Mouse (Mus musculus) neural tube, embryonic 15.5 days (tissue): ENCODE results near the gene Ovch2. TPM values are rescaled to one million over a fixed set of nuclear protein-coding genes. Genes with fewer than 3 reads are reported as not detected.

ENCODE experiments used
- ATAC-seq: fragments of 200-750 bp; cut with Nextera tagmentation; 2 replicates; pipeline ENCODE4 v1.8.0; 2017; ENCODE audit warnings: mild to moderate bottlenecking, moderate TSS enrichment, moderate library complexity; ENCODE audit not compliant: low FRiP score
- H3K27ac ChIP-seq: fragments of 300-500 bp; sonication (generic); replicated peaks from 2 replicates; pipeline ENCODE4 v1.5.1; 2015; ENCODE audit warnings: mild to moderate bottlenecking, inconsistent platforms
- H3K27me3 ChIP-seq: fragments of 300-500 bp; sonication (generic); replicated peaks from 2 replicates; pipeline ENCODE4 v1.6.1; 2015; ENCODE audit warnings: inconsistent platforms
- H3K36me3 ChIP-seq: fragments of 300-500 bp; sonication (generic); 2 replicates; pipeline ENCODE4 v1.6.1; 2015; ENCODE audit warnings: inconsistent platforms
- H3K4me1 ChIP-seq: fragments of 300-500 bp; sonication (generic); 2 replicates; pipeline ENCODE4 v1.6.1; 2015; ENCODE audit warnings: inconsistent platforms
- H3K4me2 ChIP-seq: fragments of 300-500 bp; sonication (generic); 2 replicates; pipeline ENCODE4 v1.6.1; 2015; ENCODE audit warnings: inconsistent platforms, mild to moderate bottlenecking, moderate library complexity
- H3K4me3 ChIP-seq: fragments of 300-500 bp; sonication (generic); replicated peaks from 2 replicates; pipeline ENCODE4 v1.5.1; 2015; ENCODE audit warnings: mild to moderate bottlenecking, inconsistent platforms
- H3K9ac ChIP-seq: fragments of 300-500 bp; sonication (generic); replicated peaks from 2 replicates; pipeline ENCODE4 v1.6.1; 2015; ENCODE audit warnings: mild to moderate bottlenecking, inconsistent platforms
- H3K9me3 ChIP-seq: fragments of 300-500 bp; sonication (generic); replicated peaks from 2 replicates; pipeline ENCODE4 v1.6.1; 2016; ENCODE audit warnings: inconsistent platforms
- WGBS: fragments of 180-500 bp; shearing (Covaris S2); methylation state at CpG from one replicate; pipeline ENCODE4 v1.1.7; 2015; ENCODE audit warnings: mixed read lengths; 5-methylcytosine and 5-hydroxymethylcytosine counted together
- polyA plus RNA-seq: library from polyadenylated mRNA; unstranded; fragments of >200 nt; fragmentation: Nextera tagmentation; extraction: Ambion mirVana; gene quantifications from 2 replicates; pipeline ENCODE4 v1.2.1, GENCODE M21; 2015

Ovch2 gene
- polyA plus RNA-seq, 1 experiment from 2014 or later = not detected

GRCm38 (mm10) chr7:107770812-107771211 is 30.2 kb downstream of the Ovch2 start:
- no peak overlapping the region for H3K4me3 ChIP-seq
- no peaks in the 10 kb centered on the region for H3K27me3 ChIP-seq
- H3K9ac ChIP-seq = no peak overlapping the region
- WGBS = 55% methylated on average over 6 of the region's 6 CpGs
- no peaks in the 10 kb centered on the region for H3K36me3 ChIP-seq
- H3K9me3 ChIP-seq = no peaks in the 10 kb centered on the region
- no peak overlapping the region for H3K27ac ChIP-seq
- H3K4me2 ChIP-seq = no peak overlapping the region
- no peaks in the 10 kb centered on the region for H3K4me1 ChIP-seq
- ATAC-seq = no peak

- Histone ChIP-seq H3K36me3 (no peaks in the 10 kb centered on the region), H3K4me2 (peak within 1 kb of the TSS; percentile 63), H3K27ac (no peak within 1 kb of the TSS), H3K9ac (peak within 1 kb of the TSS; percentile 32; the same call in 1 of the 2 replicates), H3K4me3 (peak within 1 kb of the TSS; percentile 31), H3K27me3 (0 out of 2 replicates have a peak, but pooled peaks cover 3% of the 10 kb centered on the region), H3K4me1 (peaks cover 6% of the 10 kb centered on the region), H3K9me3 (no peaks in the 10 kb centered on the region)
- ATAC-seq = peak; percentile 79; the same call in 1 of the 2 replicates
- WGBS = 17% methylated on average over 23 of the region's 23 CpGs
Observed at GRCm38 (mm10) chr7:107757308-107758151, 43.5 kb downstream of the Ovch2 start, which contains the start of gene Cyb5r2. Gene Cyb5r2, minus strand, starts transcription at chr7:107758032.

GRCm38 (mm10) chr7:107756748-107757147 is 44.3 kb downstream of the Ovch2 start:
- Histone ChIP-seq H3K4me3 (no peak overlapping the region), H3K9me3 (no peaks in the 10 kb centered on the region), H3K4me2 (no peak overlapping the region), H3K9ac (no peak overlapping the region), H3K36me3 (no peaks in the 10 kb centered on the region), H3K27ac (no peak overlapping the region), H3K4me1 (peaks cover 6% of the 10 kb centered on the region), H3K27me3 (0 out of 2 replicates have a peak, but pooled peaks cover 3% of the 10 kb centered on the region)
- WGBS = 89% methylated on average over 2 of the region's 2 CpGs
- ATAC-seq = no peak

- Histone ChIP-seq H3K27me3 (0 out of 2 replicates have a peak, but pooled peaks cover 3% of the 10 kb centered on the region), H3K4me1 (peaks cover 6% of the 10 kb centered on the region), H3K36me3 (no peaks in the 10 kb centered on the region), H3K9ac (no peak overlapping the region), H3K9me3 (no peaks in the 10 kb centered on the region), H3K4me2 (no peak overlapping the region), H3K4me3 (no peak overlapping the region), H3K27ac (no peak overlapping the region)
- WGBS = 80% methylated on average over 3 of the region's 3 CpGs
- ATAC-seq = no peak
Observed at GRCm38 (mm10) chr7:107755905-107756304, 45.1 kb downstream of the Ovch2 start.

GRCm38 (mm10) chr7:107752031-107752520 is 48.9 kb downstream of the Ovch2 start:
- no peaks in the 10 kb centered on the region for H3K27me3 ChIP-seq
- H3K4me3 ChIP-seq = no peak overlapping the region
- H3K4me2 ChIP-seq = no peak overlapping the region
- H3K9ac ChIP-seq = no peak overlapping the region
- no peaks in the 10 kb centered on the region for H3K9me3 ChIP-seq
- H3K36me3 ChIP-seq = no peaks in the 10 kb centered on the region
- ATAC-seq = no peak
- H3K27ac ChIP-seq = no peak overlapping the region
- WGBS = 84% methylated on average over 10 of the region's 10 CpGs
- no peaks in the 10 kb centered on the region for H3K4me1 ChIP-seq

GRCm38 (mm10) chr7:107749721-107750120 is 51.3 kb downstream of the Ovch2 start:
- no peaks in the 10 kb centered on the region for H3K9me3 ChIP-seq
- ATAC-seq = no peak
- H3K27ac ChIP-seq = no peak overlapping the region
- H3K4me3 ChIP-seq = no peak overlapping the region
- H3K4me1 ChIP-seq = no peaks in the 10 kb centered on the region
- WGBS = 91% methylated on average over 4 of the region's 4 CpGs
- no peaks in the 10 kb centered on the region for H3K36me3 ChIP-seq
- H3K4me2 ChIP-seq = no peak overlapping the region
- H3K27me3 ChIP-seq = no peaks in the 10 kb centered on the region
- H3K9ac ChIP-seq = no peak overlapping the region

- peak; percentile 42; the same call in 1 of the 2 replicates for ATAC-seq
- Histone ChIP-seq H3K4me1 (no peaks in the 10 kb centered on the region), H3K9ac (no peak overlapping the region), H3K4me2 (no peak overlapping the region), H3K27ac (no peak overlapping the region), H3K27me3 (no peaks in the 10 kb centered on the region), H3K4me3 (no peak overlapping the region), H3K9me3 (no peaks in the 10 kb centered on the region), H3K36me3 (no peaks in the 10 kb centered on the region)
- 8% methylated on average over 3 of the region's 3 CpGs for WGBS
Observed at GRCm38 (mm10) chr7:107749270-107749669, 51.7 kb downstream of the Ovch2 start.

- H3K4me2 ChIP-seq = no peak overlapping the region
- no peaks in the 10 kb centered on the region for H3K9me3 ChIP-seq
- no peak overlapping the region for H3K27ac ChIP-seq
- H3K4me1 ChIP-seq = no peaks in the 10 kb centered on the region
- 21% methylated on average over 2 of the region's 2 CpGs for WGBS
- no peak for ATAC-seq
- no peaks in the 10 kb centered on the region for H3K27me3 ChIP-seq
- no peaks in the 10 kb centered on the region for H3K36me3 ChIP-seq
- no peak overlapping the region for H3K4me3 ChIP-seq
- no peak overlapping the region for H3K9ac ChIP-seq
Observed at GRCm38 (mm10) chr7:107747954-107748353, 53.1 kb downstream of the Ovch2 start.

GRCm38 (mm10) chr7:107747476-107747875 is 53.5 kb downstream of the Ovch2 start:
- no peak for ATAC-seq
- Histone ChIP-seq H3K27ac (no peak overlapping the region), H3K4me3 (no peak overlapping the region), H3K36me3 (no peaks in the 10 kb centered on the region), H3K4me1 (no peaks in the 10 kb centered on the region), H3K9me3 (no peaks in the 10 kb centered on the region), H3K4me2 (no peak overlapping the region), H3K9ac (no peak overlapping the region), H3K27me3 (no peaks in the 10 kb centered on the region)
- WGBS = 88% methylated on average over 9 of the region's 9 CpGs

GRCm38 (mm10) chr7:107746036-107746435 is 55.0 kb downstream of the Ovch2 start:
- Histone ChIP-seq H3K27me3 (no peaks in the 10 kb centered on the region), H3K9ac (no peak overlapping the region), H3K4me3 (no peak overlapping the region), H3K9me3 (no peaks in the 10 kb centered on the region), H3K4me2 (no peak overlapping the region), H3K4me1 (no peaks in the 10 kb centered on the region), H3K27ac (no peak overlapping the region), H3K36me3 (no peaks in the 10 kb centered on the region)
- 93% methylated on average over 8 of the region's 8 CpGs for WGBS
- no peak for ATAC-seq

GRCm38 (mm10) chr7:107745111-107745510 is 55.9 kb downstream of the Ovch2 start:
- H3K27ac ChIP-seq = no peak overlapping the region
- WGBS = 78% methylated on average over 2 of the region's 2 CpGs
- H3K4me1 ChIP-seq = no peaks in the 10 kb centered on the region
- H3K9me3 ChIP-seq = no peaks in the 10 kb centered on the region
- H3K9ac ChIP-seq = no peak overlapping the region
- no peaks in the 10 kb centered on the region for H3K36me3 ChIP-seq
- ATAC-seq = no peak
- H3K27me3 ChIP-seq = no peaks in the 10 kb centered on the region
- H3K4me3 ChIP-seq = no peak overlapping the region
- H3K4me2 ChIP-seq = no peak overlapping the region

- H3K9me3 ChIP-seq = no peaks in the 10 kb centered on the region
Observed at GRCm38 (mm10) chr7:107744454-107744853, 56.6 kb downstream of the Ovch2 start.

More at GRCm38 (mm10) chr7:107744454-107744853, 56.6 kb downstream of the Ovch2 start:
- H3K4me1 ChIP-seq = no peaks in the 10 kb centered on the region
- ATAC-seq = no peak
- H3K4me3 ChIP-seq = no peak overlapping the region
- no peak overlapping the region for H3K4me2 ChIP-seq
- 91% methylated on average over 4 of the region's 4 CpGs for WGBS
- no peaks in the 10 kb centered on the region for H3K36me3 ChIP-seq
- no peak overlapping the region for H3K9ac ChIP-seq
- no peaks in the 10 kb centered on the region for H3K27me3 ChIP-seq
- no peak overlapping the region for H3K27ac ChIP-seq
